Mouse (Mus musculus) hindlimb bud, embryonic 11.5 days (tissue): ENCODE data around the gene Espl1.

Experiments
- DNase-seq: peaks from one replicate; pipeline ENCODE4 v3.0.0-alpha.2; 2012; ENCODE audit warnings: low read depth, low spot score; ENCODE audit errors: extremely low spot score

Gene Espl1

GRCm38 (mm10) chr15:102369972-102370371 is 73.9 kb downstream of the Espl1 start:
- DNase-seq: no peak

DNA sequence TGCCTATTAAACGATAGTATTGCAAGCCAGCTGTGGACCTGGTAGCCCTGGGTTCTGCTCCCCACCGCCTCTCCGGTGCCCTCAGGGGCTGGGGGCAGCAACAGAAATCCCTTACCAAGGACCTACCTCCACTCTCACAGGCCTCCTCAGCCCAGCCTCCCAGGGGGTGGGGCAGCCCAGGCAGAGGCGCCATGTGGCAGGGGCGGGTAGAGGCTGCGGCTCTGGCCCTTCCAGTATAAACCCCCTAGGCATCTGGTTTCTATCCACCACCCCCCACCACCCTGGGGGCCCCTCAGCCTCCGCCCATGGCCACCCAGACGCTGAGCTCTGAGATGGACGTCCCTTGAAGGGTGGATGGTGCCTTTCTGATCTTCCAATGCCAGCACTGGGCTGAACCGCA is 74.7 kb downstream of the Espl1 start:
- no peak for DNase-seq
